Mouse (Mus musculus): ENCODE measurements at regions not wholly inside any gene's neighbourhood (a gene's known extent, or its start where the extent isn't known, plus 50 kb on each side); places are given as distances from the start of the nearest gene placed in this dataset.

- DNase-seq (ENCODE audit: low spot score) = no peak
Measured at GRCm38 (mm10) chr13:116414473-116414872, 105.0 kb upstream of the Isl1 start.

DNA sequence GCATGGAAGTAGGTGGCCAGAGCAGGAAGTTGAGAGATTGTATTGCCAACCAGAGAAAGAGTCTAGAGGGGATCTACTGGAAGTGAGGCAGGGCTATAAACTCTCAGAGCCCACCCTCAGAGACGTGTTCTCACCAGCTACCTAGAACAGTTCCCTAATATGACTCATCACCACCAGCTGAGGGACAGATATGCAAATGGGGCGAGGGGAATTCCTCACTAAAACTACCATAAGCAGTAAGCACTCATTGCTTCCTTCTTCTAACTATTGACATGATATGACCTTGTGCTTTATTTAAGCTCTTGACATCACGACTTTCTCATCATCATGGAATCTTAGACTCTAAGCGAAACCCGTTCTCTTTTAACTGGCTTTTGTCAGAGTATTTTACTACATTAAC is 101.2 kb upstream of the Isl1 start:
- no peak for DNase-seq (ENCODE audit: low spot score)

All from layer of hippocampus, adult 11-12 months (tissue).